Mouse (Mus musculus) large intestine, adult 2 months (tissue): ENCODE data around the gene Ivns1abp. TPM values are rescaled to one million over a fixed set of nuclear protein-coding genes. Genes with fewer than 3 reads are reported as not detected.
"Not testable (repeated sequence)": the region's sequence is repeated elsewhere in the genome, so short reads cannot be mapped to it uniquely, and the experiment has no call there.

ENCODE experiments used
- DNase-seq: peaks from one replicate; pipeline ENCODE4 v3.0.0-alpha.2; 2012; ENCODE audit warnings: low read depth, low spot score
- WGBS: fragments of 180-500 bp; shearing (Covaris S2); methylation state at CpG from one replicate; pipeline ENCODE4 v1.1.7; 2018; 5-methylcytosine and 5-hydroxymethylcytosine counted together
- polyA plus RNA-seq: library from polyadenylated mRNA; depleted of rRNA; stranded (reverse); fragments of >200 nt; gene quantifications from 2 replicates; pipeline ENCODE4 v1.2.3, GENCODE M21; 2012

Ivns1abp gene
- polyA plus RNA-seq, 1 experiment: 66.2 TPM

DNA sequence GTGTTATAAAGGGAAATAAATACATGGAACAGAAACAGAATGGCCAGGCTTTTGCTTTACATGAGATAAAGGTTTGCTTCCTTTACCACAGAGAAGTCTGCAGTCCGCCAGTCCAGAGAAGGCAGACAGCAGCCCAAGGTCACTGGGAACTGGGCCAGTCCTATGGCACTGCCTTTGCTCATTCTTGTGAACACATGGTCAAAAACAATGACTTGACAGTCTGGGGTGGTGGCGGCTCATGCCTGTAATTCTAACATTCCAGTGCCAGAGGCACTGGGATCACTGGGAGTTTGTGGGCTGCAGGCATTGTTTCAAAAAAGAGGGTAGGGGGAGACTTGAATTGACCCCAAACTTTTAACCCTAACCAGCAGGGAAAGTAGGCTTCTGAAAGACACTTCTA lies 5.3 kb upstream of the Ivns1abp start:
- no peak for DNase-seq
- 24% methylated on average over 2 of the region's 2 CpGs for WGBS

- 30% methylated on average over 8 of the region's 8 CpGs for WGBS
- no peak for DNase-seq
Observed at GRCm38 (mm10) chr1:151341321-151342044, 2.8 kb upstream of the Ivns1abp start.

DNA sequence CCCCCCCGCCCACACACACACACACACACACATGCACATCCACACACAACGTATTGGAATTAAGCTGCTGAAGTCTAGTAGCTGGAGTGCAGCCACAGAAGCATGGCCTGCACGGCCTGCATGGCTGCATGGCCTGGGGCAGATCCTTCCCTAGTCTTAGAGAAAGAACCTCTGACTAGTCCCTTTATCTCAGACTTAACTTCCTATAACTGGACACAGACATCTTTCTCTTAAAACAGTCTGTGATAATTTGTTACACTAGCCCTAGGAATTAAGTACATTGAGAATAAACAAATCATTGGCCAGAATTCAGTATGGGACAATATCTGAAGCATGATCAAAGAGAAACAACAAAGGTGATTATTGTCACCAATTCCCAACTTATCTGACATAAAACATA lies 2.0 kb upstream of the Ivns1abp start:
- 38% methylated on average over 3 of the region's 3 CpGs for WGBS
- no peak for DNase-seq

GRCm38 (mm10) chr1:151342968-151343367 lies 1.3 kb upstream of the Ivns1abp start:
- DNase-seq: no peak
- WGBS: 12% methylated on average over 6 of the region's 6 CpGs

- 2% methylated on average over 17 of the region's 17 CpGs for WGBS
- DNase-seq: no peak
Observed at GRCm38 (mm10) chr1:151343571-151344282, 550 bp upstream of the Ivns1abp start.

DNA sequence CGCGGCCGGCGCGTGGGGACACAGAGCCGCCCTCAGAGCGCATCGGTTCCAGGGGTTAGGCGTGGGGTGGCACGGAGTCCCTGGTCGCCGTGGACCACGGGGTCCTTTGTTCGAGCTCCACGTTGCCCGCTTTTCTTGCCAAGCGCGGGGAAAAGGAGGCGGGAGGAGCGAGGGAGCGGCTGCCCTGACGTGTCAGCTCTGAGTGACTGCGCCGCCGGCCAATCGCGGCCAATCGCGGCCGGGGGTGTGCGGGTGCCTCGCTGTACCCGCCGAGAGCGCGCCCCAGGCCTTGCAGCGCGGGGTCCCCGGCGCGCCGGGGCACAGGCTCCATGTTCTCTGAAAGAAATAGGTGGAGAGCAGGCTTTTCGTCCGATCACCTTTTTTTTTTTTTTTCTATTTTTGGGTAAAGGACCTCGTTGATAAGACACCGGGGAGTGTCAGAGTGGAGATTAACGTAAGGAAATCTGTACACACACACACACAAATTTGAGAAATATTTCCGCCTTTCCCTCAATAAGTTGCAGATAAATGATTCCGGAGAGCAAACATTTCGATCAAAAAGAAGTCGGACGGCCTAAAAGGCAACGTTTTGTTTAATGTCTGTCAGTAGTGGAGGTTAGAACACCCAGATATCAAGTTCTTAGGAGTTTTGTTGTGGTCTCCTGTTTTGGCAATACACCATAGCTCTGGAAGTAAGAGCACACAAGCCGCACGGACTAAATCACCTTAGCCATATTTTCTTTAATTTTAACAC lies 1.0 kb downstream of the Ivns1abp start:
- WGBS: under 1% methylated on average over 55 of the region's 55 CpGs
- no peak for DNase-seq

GRCm38 (mm10) chr1:151345863-151346195 lies 1.6 kb downstream of the Ivns1abp start:
- DNase-seq: no peak

GRCm38 (mm10) chr1:151346681-151347127 lies 2.4 kb downstream of the Ivns1abp start:
- 20% methylated on average over 6 of the region's 6 CpGs for WGBS
- no peak for DNase-seq

DNA sequence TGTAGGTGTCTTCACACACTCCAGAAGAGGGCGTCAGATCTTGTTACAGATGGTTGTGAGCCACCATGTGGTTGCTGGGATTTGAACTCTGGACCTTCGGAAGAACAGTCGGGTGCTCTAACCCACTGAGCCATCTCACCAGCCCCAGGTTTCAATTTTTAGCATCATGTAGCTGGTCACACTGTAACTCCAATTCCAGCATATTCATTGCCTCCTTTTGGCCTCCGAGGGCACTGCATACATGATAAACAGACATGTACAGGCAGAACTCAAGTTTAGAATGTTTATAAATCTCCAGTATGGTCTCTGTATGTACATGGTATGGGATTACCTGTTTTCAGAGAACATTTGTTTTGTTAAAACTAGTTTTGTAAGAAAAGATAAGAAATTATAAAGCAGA lies 4.0 kb downstream of the Ivns1abp start:
- 25% methylated on average over 4 of the region's 4 CpGs for WGBS
- not testable (repeated sequence) for DNase-seq

DNA sequence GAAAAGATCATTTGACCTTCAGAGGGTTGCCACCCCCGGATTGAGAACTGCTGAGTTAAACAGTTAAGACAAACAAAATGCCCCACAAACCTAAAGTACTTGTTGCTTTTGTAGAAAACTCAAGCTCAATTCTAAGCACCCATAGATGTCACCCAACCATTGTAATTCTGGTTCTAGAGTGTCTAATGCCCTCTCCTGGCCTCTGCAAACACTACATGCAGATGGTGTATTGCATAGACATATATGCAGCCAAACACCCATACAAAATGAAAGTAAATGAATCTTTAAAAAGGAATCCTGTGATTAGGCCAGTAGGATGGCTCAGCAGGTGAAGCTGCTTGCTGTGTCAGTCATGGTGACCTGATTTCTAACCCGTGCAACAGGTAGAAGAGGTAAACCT lies 8.6 kb downstream of the Ivns1abp start:
- WGBS: 67% methylated on average over 2 of the region's 2 CpGs
- DNase-seq: no peak

GRCm38 (mm10) chr1:151355994-151356393 lies 11.7 kb downstream of the Ivns1abp start:
- DNase-seq: no peak
- WGBS: 89% methylated on average over 5 of the region's 5 CpGs

GRCm38 (mm10) chr1:151359374-151359773 lies 15.1 kb downstream of the Ivns1abp start:
- 91% methylated on average over 3 of the region's 3 CpGs for WGBS
- DNase-seq: no peak

DNA sequence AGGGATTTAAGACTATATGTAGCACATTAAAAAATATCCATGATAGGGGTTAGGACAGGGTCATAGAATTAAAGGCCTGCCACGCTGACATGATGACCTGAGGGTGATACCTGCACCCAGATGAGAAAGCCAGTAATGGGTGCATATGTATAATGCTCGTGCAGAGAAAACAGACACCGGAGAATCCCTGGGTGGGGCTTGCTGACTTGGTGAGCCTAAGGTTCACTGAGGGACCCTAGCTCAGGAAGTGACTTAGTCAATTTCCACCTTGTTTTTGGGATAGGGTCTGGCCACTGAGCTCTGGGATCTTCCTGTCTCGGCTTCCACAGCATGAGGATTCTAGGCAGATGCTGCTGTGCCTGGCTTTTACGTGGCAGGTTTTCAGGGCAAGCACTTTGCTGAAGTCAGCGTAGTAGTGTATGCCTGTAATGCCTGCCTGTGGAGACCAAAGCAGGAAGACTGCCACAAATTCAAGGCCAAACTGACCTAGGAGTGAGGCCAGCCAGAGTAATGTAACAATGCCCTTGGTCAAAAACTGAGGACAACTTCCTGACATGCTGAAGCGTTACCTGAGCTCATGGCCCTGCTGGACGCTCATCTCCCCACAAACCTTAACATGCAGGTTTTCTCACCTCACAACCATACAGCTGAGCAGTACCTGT lies 22.8 kb downstream of the Ivns1abp start:
- no peak for DNase-seq
- WGBS: 86% methylated on average over 8 of the region's 8 CpGs

DNA sequence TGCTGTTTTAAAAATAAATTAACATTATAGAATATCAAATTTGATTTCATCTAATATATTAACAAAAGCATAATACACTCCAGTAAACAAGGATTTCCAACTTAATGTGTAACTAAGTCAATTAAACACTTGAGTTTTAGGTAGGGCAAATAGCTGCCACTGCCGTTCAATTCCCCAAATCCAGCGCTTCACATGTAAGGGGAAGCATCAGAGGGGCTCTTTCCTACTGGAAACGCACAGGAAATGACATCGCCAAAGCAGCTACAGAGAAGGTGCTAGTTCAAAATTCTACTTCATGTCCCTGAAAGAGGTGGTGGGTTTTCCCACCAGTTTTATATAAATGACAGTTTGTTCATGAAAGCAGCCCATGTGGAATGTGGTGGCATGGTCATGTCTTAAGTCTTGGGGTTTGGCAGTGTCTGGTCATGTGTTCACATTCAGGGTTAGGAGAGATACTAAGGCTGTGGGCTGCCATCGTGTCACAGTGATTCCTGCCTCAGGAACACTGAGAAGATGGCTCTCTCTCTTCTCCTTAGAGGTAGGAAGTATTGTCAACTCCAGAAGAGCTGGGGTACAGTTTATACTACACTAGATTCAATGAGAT lies 23.5 kb downstream of the Ivns1abp start:
- no peak for DNase-seq
- 89% methylated on average over 5 of the region's 5 CpGs for WGBS

DNA sequence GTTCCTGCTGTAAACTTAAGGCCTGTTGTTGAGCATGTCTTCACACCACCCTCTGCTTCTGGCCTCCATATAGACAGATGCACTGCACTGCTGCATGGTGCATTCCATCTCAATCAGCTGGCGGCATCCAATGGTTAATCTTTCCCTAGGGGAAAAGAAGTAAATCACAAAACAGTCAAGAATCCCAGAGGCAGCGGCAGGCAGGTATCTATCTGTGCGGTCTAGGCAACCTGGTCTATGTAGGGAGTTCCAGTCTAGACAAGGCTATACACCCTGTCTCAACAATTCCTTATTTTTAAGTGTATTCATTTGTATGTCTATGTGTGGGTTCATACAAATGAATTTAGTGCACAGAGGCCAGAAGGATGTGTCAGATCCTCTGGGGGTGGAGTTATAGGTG lies 24.2 kb downstream of the Ivns1abp start:
- no peak for DNase-seq
- WGBS: 92% methylated on average over 3 of the region's 3 CpGs

GRCm38 (mm10) chr1:151370573-151370972 lies 26.3 kb downstream of the Ivns1abp start:
- WGBS: 51% methylated on average over 3 of the region's 3 CpGs
- no peak for DNase-seq

GRCm38 (mm10) chr1:151371543-151371942 lies 27.3 kb downstream of the Ivns1abp start:
- WGBS: 69% methylated on average over 5 of the region's 5 CpGs
- no peak for DNase-seq

- no peak for DNase-seq
- WGBS: 93% methylated on average over 1 of the region's 1 CpGs
Observed at GRCm38 (mm10) chr1:151372823-151373222, 28.5 kb downstream of the Ivns1abp start.

DNA sequence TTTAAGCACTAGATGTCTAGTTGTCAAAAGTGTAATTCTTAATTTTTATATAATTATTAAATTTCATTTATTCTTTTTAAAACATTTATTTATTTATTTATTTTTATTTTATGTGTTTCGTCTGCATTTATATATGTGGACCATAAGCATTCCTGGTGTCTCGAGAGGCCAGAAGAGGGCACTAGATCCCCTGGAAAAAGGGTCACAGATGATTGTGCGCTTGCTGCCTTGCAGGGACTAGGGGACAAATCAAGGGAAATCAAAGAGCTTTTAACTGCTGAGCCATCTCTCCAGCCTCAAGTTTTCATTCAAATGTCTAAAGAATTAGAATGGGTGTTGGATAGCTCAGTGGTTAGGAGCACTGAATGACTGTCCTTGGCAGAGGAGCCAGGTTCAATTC lies 33.1 kb downstream of the Ivns1abp start:
- WGBS: 88% methylated on average over 3 of the region's 3 CpGs
- DNase-seq: no peak

DNA sequence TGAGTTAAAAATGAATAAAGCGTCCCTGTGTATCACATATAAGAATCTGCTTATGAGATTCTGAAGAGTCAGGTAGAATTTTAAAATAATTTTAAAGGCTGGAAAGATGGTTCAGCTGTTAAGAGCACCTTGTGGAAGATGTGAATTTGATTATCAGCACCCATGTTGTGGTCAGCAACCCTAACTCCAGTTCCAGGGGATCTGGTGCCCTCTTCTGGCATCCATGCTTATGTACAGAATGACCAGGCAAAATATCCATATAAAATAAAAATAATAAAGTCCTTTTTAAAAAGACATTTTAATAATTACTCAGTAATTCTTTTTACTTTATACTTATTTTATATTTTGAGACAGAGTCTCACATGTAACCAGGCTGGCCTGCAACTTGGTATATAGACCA lies 45.8 kb downstream of the Ivns1abp start:
- 97% methylated on average over 1 of the region's 1 CpGs for WGBS
- DNase-seq: no peak
